Mouse (Mus musculus) lung, postnatal 14 days (tissue): ENCODE measurements at regions not wholly inside any gene's neighbourhood (a gene's known extent, or its start where the extent isn't known, plus 50 kb on each side); places are given as distances from the start of the nearest gene placed in this dataset.

Source experiments
- DNase-seq: peaks from one replicate; pipeline ENCODE4 v3.0.0; 2021

DNA sequence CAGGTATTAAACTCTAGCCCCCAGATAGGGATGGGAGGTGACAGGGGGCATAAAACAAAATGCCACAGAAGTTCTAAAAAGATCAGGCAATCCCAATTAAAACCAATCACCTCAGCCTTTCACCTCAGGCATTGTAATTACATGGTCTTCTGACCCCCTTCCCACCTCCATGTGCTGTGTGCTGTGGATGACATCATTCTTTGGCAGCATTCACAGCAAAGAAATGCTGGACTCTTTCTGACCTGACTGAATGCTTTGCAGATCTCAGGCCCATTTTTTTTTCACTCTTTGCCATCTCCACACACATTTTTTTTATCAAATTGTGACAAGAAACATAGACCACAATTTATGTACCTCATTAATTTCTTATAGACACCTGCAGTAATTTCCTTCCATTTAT lies 659.1 kb downstream of the Inhba start:
- no peak for DNase-seq

DNA sequence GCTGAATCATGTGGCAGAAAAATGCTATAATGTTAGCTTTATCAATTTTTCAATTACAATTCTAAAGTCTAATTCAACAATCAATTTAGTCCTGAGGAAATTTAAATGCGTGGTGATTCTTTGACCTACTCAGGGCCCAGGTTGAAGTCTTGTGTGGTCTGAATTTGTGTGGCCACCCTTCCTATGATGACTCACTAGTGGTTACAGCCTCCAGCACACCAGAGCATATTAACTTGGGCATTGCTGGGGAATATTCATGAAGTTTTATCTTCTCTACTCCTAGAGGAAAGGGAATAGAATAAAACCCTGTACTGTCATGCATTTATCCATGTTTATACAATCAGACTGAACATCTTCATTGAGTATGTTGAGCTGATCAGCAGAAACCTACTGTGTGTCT lies 665.2 kb downstream of the Inhba start:
- DNase-seq: no peak

DNA sequence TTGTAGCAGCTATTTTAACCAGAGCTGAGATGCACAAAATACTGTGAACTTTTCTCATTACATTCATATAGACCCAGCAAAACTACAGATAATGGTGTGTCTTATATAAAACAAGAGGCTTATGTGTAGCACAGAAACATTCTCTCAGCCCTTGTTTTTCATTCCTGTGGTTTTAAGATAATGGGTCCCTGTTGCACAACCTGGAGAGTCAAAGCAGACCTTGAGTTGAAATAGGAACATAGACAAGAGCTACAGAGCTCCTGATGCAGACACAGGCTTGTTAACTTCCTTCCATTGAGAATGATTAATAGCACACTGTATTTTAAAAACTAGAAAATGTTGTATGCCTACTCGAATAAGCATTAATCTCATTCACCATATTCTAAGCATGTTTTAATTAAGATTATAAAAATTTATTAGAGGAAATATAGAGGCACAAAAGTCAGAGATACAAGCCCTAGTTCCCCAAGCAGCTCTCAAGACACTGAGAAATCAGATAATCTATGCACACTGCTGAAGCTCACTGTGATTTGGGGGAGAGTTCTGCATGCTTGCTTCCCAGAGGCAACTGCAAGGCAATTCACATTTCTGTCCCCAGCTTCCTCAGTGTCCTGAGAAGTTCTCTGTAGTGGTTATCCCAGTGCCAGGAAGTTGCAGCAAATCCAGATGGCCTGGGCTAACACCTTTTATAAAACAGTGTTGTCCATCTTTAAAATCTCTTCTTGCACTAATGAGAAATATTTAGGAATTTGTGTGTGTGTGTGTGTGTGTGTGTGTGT lies 666.8 kb downstream of the Inhba start:
- DNase-seq: no peak

DNA sequence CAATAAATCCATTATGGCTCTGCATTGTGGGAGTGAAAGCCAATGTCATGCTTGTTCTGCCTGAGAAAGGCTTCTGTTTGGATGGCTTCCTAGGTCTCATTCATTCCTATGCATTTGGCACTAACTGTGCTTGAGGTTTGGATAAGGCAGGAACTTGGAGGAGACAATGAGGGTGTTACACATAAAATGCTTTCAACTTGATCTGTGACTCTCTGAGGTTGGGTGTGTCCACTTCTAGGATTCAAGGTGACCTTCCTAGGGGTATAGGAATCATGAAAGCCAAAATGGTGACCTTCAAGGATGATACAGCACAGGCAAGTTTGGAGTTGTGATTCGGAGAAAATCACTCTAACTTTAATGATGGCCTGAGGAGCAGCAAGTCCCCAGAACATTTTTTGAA lies 682.5 kb downstream of the Inhba start:
- DNase-seq: no peak

DNA sequence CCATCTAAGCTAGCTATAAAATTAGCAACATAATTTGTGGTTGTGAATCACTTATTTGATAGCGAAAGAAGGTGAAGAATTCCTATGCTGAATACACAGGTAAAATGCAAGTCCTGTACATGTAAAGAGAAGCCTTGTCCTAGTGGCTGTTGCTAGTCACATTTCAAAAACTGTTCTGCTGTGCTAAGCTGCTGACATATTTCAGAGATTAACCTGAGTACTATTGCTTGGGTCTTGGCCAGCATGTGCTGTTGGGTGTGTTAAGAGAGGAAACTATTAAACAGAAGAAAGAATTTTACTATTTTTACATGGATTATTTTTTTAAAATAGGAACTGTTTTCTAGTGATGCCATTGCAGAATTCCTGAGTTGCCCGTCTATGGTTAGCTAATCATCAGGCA lies 689.3 kb downstream of the Inhba start:
- DNase-seq: no peak

DNA sequence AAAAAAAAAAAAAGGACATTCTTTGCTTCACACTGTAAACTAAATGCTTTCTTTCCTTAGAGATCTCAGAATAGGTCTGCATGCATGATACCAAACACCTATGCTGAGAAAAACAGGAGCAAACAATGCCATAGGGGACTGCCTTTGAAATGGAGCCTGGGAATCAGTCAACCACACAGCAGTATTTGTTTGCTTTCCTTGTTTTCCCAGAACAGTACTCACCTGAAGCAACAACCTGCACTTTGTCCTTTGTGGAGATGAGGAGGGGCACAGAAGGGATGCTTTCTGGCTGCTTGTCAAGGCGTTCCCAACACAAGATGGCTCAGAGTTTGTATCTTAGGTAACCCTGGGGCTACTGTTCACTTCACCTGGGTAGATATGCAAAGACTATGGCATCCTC lies 690.5 kb downstream of the Inhba start:
- DNase-seq: no peak

DNA sequence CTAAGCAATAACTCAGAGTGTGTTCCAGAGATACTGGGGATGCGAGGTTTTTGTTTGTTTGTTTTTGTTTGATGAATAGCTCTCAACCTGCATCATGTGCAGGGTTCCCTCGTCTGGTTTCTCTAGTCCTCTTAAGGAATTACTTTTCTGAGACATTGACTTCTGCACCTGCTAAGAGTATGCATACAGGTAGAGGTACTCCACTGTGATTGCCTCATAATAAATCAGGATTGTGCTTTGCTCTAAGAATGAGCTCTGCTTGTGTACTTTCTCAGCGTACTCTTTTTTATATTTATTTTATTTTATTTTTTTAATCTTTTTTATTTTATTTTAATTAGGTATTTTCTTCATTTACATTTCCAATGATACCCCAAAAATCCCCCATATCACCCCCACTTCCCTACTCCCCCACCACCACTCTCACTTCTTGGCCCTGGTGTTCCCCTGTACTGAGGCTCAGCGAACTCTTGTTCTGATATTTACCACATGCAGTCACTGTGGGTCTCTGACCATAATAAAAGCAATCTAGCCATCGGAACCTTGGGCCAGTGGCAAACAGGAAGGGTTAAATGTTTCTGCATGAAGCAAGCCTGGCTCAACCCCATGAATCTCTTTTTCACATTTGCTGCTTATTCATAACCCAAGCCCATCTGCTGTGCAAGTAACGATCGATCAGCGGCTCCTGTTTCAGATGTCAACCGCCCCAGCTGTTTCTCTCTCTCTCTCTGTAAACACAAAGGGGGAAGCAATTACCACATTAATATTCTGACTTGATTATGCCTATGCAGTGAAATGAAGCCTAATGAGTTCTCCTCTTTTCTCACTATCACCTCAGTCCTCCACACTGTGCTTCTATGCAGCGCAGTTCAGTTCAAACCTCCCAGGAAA lies 693.8 kb downstream of the Inhba start:
- no peak for DNase-seq

DNA sequence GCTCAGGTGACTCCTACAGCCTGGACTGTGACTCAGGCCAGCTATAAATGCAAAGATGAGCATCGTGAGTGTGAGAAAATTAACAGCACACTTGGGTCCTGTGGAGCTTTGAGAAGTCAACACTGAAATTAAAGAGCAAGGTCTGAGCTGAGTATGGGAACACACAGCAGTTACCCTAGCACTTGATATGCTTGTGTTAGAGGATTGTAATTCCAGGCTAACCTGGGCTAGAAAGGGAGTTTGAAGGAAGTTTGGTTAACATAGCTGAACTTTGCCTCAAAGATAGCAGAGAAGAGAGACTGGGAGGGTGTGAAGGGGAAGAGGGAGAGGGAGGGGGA lies 694.4 kb downstream of the Inhba start:
- DNase-seq: no peak

DNA sequence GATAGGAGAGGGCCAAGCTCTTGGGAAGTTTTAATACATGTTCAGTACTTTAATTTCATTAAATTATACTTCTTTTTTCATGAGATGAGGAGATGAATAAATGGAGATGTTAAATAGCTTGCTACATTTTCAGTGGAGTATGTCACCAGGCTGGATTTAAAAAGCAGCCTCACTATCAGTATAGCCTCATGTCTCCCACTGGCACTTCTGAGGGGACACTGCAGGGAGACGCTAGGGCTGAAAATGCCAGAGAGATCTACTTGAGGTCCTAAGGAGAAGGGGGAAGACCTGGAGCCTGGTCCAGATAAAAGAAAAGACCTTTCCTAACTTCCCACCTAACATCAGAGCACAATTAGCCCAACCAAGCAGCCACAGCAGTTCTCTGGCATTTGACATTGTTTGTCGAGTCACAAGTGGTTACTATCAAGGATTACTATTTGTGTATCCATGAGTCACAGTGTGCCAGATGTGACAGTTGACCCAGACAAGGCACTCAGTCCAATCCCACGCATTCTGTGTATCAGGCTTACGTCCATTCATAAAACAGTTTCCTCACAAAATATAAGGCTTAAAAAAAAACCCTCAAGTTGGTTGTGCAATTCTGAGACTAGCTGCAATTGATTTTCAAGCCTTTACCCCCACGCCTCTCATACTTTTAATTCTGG lies 703.8 kb downstream of the Inhba start:
- DNase-seq: no peak

DNA sequence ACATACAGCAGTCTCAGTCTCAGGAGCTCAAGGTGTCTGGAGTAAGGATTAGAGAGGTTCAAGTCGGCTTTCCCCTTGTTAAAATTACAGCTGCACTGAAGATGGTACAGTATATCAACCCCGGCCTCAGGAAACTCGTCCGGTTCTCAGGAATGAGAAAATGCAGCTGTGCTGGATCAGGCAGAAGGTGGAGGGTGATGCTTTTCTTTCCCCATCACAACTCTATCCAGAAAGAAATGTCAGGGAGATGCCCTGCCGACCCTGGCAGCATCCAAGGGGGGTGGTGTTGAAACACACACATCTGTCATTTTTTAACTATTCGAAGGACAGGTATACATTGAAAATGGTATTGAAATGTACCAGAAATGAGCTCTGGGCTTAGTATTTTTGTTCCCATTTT lies 704.7 kb downstream of the Inhba start:
- DNase-seq: no peak

DNA sequence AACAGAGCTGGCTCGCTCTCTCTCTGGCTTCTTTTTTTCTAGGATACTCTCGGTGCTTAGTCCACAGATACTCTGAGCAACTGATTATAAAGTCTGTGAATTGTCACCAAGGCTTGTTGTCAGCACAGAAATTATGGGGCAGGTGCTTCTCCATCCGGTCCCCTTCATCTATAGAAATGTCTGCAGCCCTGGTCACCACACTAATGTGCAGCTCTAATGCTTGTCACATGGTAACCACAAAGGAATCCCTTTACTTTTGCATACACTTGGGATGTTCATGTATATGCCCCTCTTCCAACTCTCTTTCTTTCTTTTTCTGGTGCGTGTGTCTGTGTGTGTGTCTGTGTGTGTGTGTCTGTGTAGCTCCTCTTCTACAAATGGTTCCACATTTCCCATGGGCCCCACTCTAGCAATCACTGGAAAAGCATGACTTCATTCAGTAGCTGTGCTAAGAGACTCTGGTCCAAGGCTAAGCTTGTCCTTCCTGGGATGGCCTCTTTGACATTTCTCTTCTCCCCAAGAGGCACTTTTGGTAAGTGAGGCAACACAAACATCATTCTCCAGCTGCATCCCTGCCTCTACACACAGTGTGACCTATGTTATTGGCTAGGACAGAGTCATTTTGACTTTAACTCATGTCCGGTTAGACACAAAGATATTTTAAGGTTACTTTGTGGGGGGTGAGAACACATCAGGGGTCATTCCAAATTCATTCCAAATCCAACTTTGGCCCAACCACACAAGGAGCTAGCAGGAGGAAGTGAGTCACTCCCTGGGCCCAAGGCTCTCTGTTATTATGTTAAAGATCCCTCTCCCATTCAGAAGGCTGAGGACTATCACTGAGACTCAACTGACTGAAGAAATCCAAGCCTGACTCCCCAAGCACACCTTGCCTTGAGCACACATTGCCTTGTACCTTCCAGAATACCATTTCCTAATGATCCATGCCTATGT lies 705.4 kb downstream of the Inhba start:
- no peak for DNase-seq

DNA sequence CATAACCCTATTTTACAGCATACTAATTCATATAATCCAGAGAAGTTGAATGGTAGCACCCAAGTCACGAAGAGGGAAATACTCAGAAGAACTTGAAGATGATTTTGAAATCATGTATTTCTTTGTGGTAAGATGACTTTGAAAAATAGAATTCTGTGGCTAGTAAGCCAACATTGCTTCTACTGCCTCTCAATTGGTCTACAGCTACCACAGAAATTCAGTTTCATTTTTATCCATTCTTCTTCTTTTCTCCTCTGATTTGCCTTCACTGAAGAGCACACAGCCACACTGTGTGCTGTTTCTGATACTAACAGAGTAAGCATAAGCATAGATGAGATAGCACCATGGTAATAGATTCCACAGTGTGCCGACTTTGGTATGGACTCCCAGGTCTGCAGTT lies 708.4 kb downstream of the Inhba start:
- no peak for DNase-seq

DNA sequence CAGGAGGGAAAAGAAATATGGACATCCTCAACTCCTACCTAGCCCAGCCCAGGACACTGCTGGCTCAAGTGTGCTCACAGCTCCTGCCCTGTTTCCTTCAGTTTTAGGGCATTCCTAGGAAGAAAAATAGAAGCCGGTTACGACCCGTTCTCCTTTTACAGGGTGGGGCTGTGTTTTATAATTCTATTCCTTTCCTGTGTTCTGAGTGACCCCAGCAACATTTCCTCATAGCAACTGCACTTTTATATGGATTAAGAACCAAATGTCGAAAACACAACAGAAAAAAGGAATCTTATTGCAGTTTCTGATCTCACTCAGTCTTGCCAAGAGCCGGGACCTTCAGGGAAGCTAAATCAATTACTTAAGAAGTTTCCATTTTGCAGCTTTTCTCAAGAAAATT lies 713.7 kb downstream of the Inhba start:
- no peak for DNase-seq

DNA sequence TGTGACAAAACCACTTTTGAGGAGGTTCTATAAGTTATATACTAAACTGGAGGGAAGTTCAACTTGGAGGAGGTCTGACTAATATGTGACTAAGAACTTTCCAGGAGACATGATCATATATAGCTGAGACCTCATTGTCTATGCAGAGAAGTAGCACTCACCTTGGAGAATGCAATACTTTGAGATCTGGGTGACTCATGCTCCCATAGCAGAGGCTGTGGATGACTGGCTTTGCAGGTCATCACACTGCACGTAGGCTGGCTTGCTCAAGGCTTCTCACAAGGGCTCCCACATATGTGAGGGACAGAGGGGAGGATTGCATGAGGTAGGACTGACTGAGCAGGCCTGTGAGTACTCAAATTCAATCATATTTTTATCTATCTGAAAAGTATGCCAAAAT lies 726.7 kb downstream of the Inhba start:
- no peak for DNase-seq

DNA sequence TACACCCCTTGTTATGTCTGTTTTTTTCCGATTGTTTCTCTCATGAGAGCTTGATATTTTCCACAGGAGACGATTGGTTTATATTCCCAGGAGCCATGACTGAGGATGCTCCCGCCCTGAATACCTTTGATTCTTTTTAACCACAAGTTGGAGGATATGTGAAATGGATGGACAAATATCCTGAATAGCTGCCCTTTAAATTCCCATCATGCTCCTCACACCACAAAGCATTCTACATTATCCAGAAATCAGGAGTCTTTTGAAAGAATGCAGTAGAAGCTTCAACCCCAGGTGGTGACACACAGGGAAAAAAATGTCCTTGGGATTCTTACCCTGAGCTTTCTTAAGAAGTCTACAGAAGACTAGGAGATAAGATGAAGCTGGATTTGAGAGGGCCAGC lies 727.9 kb downstream of the Inhba start:
- DNase-seq: no peak

DNA sequence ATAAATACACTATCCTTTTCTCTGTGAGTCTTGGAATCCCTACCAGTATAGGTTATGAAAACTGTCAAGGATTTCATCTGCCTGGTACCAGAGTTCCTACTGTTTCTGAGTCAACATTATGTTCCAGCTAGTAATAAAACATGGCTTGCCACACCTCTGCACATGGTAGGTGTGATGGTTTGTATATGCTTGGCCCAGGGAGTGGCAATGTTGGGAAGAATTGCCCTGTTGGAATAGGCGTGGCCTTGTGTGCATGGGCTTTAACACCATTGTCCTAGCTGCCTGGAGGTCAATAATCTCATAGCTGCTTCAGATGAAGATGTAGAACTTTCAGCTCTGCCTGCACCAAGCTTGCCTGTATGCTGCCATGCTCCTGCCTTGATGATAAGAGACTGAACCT lies 732.6 kb downstream of the Inhba start:
- DNase-seq: no peak

DNA sequence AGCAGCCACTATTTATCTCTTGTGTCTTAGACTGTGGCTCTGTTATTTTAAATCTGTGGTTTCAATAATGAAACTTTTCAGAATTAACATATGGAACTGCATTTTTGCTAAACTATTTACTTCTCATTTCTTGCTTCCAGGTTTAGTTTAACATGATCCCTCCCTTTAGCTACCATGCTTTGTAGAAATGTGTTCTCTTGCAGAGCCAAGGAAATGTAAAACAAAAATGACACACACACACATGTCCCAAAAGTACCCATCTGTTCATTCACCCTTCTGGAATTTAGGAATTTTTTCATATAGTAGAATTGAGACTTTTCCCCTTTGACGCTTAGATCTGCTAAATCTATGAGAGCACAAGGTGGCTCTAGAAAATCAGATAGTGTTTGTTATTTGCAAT lies 734.0 kb downstream of the Inhba start:
- DNase-seq: no peak

DNA sequence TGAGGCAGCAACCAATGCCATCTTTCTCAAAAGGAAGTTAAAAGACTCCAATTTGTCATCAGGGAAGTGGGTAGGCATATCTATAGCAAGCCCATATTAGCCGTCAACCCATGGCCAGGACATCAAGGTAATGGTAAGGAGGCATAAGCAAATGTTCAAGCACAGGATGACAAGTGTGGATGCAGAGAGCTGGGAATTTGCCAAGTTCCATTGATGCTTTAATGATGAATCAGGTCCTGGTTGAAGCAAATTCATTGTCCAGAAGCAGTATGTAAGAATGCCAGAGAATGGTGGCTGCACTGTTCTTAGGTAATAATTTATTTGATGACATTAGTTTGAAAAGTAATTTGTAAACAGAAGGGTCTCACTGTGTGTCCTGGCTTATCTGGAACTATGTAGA lies 734.8 kb downstream of the Inhba start:
- DNase-seq: no peak

DNA sequence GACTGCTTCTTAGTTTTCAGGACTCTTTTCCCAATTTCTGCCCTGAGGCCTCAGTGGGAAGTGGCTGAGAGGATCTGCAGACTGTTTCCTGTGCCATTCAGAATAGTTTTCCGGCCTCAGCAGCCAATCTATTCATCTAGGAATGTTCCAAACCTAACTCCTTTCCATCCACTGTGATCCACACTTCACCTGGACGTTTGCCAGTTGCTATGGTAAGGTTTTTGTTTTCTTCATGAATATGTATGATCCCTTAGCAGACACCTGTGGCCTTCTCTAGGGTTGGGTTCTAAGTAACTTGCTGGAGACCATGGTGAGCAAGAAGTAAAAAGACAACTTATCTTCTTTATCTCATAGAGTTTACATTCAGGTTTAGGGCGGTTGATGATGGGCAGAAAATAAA lies 744.6 kb downstream of the Inhba start:
- no peak for DNase-seq

DNA sequence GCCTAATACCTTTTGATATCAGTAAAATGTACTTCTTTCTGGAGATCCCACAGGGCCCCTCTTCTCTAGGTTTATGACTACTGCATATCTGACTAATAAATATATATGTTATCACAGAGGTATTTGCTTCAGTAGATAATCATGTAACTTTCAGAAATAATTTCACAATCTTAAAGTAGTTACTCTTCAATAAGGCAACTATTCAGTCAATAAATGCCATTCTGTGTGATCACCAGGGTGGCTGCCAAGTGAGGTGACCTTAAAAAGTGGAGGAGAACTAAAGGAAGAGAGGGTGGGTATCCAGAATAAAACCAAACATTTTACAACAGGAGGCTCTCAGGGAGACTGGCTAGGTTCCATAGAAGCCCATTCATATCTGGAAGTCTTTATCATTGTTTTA lies 748.4 kb downstream of the Inhba start:
- DNase-seq: no peak

DNA sequence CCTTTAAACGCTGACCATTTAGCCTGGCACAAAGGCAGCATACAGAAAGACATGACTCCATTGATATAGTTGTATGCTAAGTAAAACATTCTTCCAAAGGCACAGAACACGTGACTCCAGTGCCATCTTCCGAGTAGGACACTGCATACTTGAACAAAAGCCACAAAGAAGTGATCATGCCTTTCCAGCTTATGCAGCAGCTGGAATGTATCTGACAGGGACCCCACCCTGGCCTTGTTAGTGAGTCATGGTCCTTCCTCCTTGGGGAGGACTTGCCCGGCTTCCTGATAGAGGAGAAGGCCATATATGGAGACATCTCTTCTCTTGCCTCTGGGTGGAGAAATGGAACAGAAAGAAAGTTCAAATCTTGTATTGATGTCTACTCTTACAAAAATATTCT lies 749.8 kb downstream of the Inhba start:
- no peak for DNase-seq

DNA sequence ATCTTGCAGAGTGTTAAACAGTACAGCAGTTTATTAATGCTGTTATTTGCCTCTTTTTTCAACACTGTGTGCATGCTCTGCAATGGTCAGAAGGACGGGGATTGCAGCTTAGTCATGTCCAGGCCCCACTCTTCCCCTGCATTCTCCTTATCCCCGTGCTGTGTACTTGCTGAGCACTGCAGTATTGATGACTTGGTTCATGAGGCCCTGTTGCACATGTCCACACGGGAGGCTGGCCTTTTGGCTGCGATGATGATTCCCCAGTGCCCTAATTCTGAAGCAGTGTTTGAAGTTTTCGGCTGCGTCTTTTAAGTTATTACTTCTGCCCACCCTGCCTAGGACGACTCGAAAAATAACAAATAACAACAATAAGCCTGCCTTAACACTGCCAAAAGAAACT lies 750.7 kb downstream of the Inhba start:
- DNase-seq: no peak
